Mouse (Mus musculus): Measurements from ENCODE around the gene Arfgap2. TPM values are rescaled to one million over a fixed set of nuclear protein-coding genes. Genes with fewer than 3 reads are reported as not detected.

Arfgap2 gene
- total and polyA plus RNA-seq, 3 experiments: 55.1 to 77.6 (median 57.0) TPM

DNA sequence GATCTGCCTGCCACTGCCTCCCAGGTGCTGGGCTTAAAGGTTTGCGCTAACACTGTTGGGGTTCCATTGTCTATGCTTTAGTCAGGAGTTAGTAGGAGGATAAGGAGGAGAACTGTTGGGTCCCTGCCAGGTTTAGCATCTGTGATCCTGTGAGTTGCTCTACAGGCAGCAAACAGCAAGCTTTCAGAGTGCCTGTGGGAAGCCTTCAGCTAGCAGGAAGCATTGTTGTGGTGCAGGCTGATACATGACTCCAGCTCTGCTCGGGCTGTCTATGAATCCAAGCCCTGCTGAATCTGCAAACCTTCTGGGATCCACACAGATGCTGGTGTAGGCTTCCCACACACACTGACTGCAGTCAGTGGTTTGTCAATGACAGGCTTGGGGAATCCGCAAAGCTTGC is 21.4 kb upstream of the Arfgap2 start:
- no peak for DNase-seq (ENCODE audit: extremely low read depth)
- Histone ChIP-seq H3K36me3 (replicated peaks in 1 of 2; ENCODE audit: control insufficient read depth in 1 of 2, insufficient read depth in 1 of 2, low read length in 1 of 2) (no peaks in the 10 kb centered on the region), H3K4me2 (ENCODE audit: insufficient read depth, low read depth, poor library complexity, severe bottlenecking) (peak overlapping the region; percentile 32; the same call in 1 of the 2 replicates), H3K9ac (ENCODE audit: insufficient read depth, low read depth) (no peak overlapping the region), H3K27ac (ENCODE audit: insufficient read depth, low read depth) (no peak overlapping the region), H3K27me3 (replicated peaks) (no peaks in the 10 kb centered on the region), H3K4me3 (replicated peaks in 1 of 3; ENCODE audit: low read depth in 2 of 3, low read length in 2 of 3, poor library complexity in 1 of 3) (no peak overlapping the region), H3K79me2 (replicated peaks; ENCODE audit: control insufficient read depth, extremely low read depth, insufficient read depth, poor library complexity, severe bottlenecking) (no peaks in the 10 kb centered on the region; the same call in 1 of the 2 replicates), H3K9me3 (replicated peaks; ENCODE audit: low read length) (no peaks in the 10 kb centered on the region), H3K4me1 (ENCODE audit: control insufficient read depth in 1 of 2, insufficient read depth in 2 of 2) (peaks cover 6 to 19% of the 10 kb centered on the region in 2 experiments; a peak in 3 of 4 replicates)
- dilution Hi-C loops (cut with MboI; ENCODE audit: extremely low pct_ligation_motif_present, extremely low pct_unique_long_range_greater_than_20kb, low sequenced_read_pairs) (no loop called here), in situ Hi-C loops (cut with MboI; ENCODE audit: low pct_ligation_motif_present, low pct_unique_long_range_greater_than_20kb, low sequenced_read_pairs) (no loop called here)
- no peak for TF ChIP-seq MYC (IDR thresholded peaks at IDR 0.05; ENCODE audit: low read depth, low read length)
- TF ChIP-seq NRF1 (IDR thresholded peaks at IDR 0.05; ENCODE audit: low read depth, low read length): no peak
- TF ChIP-seq HCFC1 (IDR thresholded peaks at IDR 0.05; ENCODE audit: low read depth, low read length): no peak
- TF ChIP-seq ZKSCAN1 (IDR thresholded peaks at IDR 0.05; ENCODE audit: borderline replicate concordance, low read depth, low read length): no peak
- TF ChIP-seq ZC3H11A (IDR thresholded peaks at IDR 0.05; ENCODE audit: low read depth, low read length): no peak
- TF ChIP-seq MAFK (IDR thresholded peaks at IDR 0.05; ENCODE audit: insufficient replicate concordance, low read length): no peak
- no peak for TF ChIP-seq KAT2A (IDR thresholded peaks at IDR 0.05; ENCODE audit: insufficient replicate concordance, low read length)
- no peak for TF ChIP-seq EP300 (IDR thresholded peaks at IDR 0.05; ENCODE audit: low read length)
- no peak for TF ChIP-seq MXI1 (IDR thresholded peaks at IDR 0.05; ENCODE audit: low read depth, low read length)
- no peak for TF ChIP-seq TBP (conservative IDR thresholded peaks at IDR 0.05; ENCODE audit: low read depth, low read length)
- no peak for TF ChIP-seq POLR2A (IDR thresholded peaks at IDR 0.05; ENCODE audit: low read depth, low read length)
- TF ChIP-seq CTCF (conservative IDR thresholded peaks at IDR 0.05 in 1 of 2, IDR thresholded peaks at IDR 0.05 in 1 of 2; ENCODE audit: low read depth in 2 of 2, low read length in 2 of 2): no peak
- no peak for TF ChIP-seq RAD21 (IDR thresholded peaks at IDR 0.05; ENCODE audit: low read depth, low read length)
- no peak for TF ChIP-seq UBTF (IDR thresholded peaks at IDR 0.05; ENCODE audit: low read depth, low read length)
- TF ChIP-seq ZNF384 (IDR thresholded peaks at IDR 0.05; ENCODE audit: low read depth, low read length): no peak
- no peak for TF ChIP-seq RCOR1 (conservative IDR thresholded peaks at IDR 0.05; ENCODE audit: low read depth, low read length)
- no peak for TF ChIP-seq GABPA (IDR thresholded peaks at IDR 0.05; ENCODE audit: insufficient replicate concordance, low read depth, low read length)
- TF ChIP-seq BHLHE40 (IDR thresholded peaks at IDR 0.05; ENCODE audit: low read depth, low read length): no peak

GRCm38 (mm10) chr2:91244557-91245228 is 20.1 kb upstream of the Arfgap2 start:
- no peak overlapping the region for H3K27ac ChIP-seq (ENCODE audit: insufficient read depth, low read depth)
- H3K4me3 ChIP-seq (replicated peaks in 1 of 3; ENCODE audit: low read depth in 2 of 3, low read length in 2 of 3, poor library complexity in 1 of 3): no peak overlapping the region
- DNase-seq (ENCODE audit: extremely low read depth): no peak
- dilution Hi-C loops (cut with MboI; ENCODE audit: extremely low pct_ligation_motif_present, extremely low pct_unique_long_range_greater_than_20kb, low sequenced_read_pairs) (no loop called here), in situ Hi-C loops (cut with MboI; ENCODE audit: low pct_ligation_motif_present, low pct_unique_long_range_greater_than_20kb, low sequenced_read_pairs) (no loop called here)
- H3K27me3 ChIP-seq (replicated peaks): no peaks in the 10 kb centered on the region
- no peak overlapping the region for H3K4me2 ChIP-seq (ENCODE audit: insufficient read depth, low read depth, poor library complexity, severe bottlenecking)
- H3K4me1 ChIP-seq (ENCODE audit: control insufficient read depth in 1 of 2, insufficient read depth in 2 of 2): peaks cover 6 to 21% of the 10 kb centered on the region in 2 experiments; a peak in 3 of 4 replicates
- H3K9me3 ChIP-seq (replicated peaks; ENCODE audit: low read length): no peaks in the 10 kb centered on the region
- H3K79me2 ChIP-seq (replicated peaks; ENCODE audit: control insufficient read depth, extremely low read depth, insufficient read depth, poor library complexity, severe bottlenecking): no peaks in the 10 kb centered on the region
- no peaks in the 10 kb centered on the region for H3K36me3 ChIP-seq (replicated peaks in 1 of 2; ENCODE audit: control insufficient read depth in 1 of 2, insufficient read depth in 1 of 2, low read length in 1 of 2)
- no peak overlapping the region for H3K9ac ChIP-seq (ENCODE audit: insufficient read depth, low read depth)
- TF ChIP-seq SIN3A (IDR thresholded peaks at IDR 0.05; ENCODE audit: low read length): no peak
- no peak for TF ChIP-seq IRF4 (IDR thresholded peaks at IDR 0.05; ENCODE audit: low read depth, low read length)
- TF ChIP-seq NELFE (IDR thresholded peaks at IDR 0.05; ENCODE audit: low read depth, low read length): no peak
- no peak for TF ChIP-seq NRF1 (IDR thresholded peaks at IDR 0.05; ENCODE audit: low read depth, low read length)
- no peak for TF ChIP-seq MAFK (IDR thresholded peaks at IDR 0.05; ENCODE audit: insufficient replicate concordance, low read length)
- TF ChIP-seq POLR2A (IDR thresholded peaks at IDR 0.05; ENCODE audit: low read depth, low read length): no peak
- no peak for TF ChIP-seq POLR2AphosphoS2 (IDR thresholded peaks at IDR 0.05; ENCODE audit: low read depth, low read length)
- no peak for TF ChIP-seq CHD1 (IDR thresholded peaks at IDR 0.05; ENCODE audit: low read depth, low read length)
- no peak for TF ChIP-seq JUN (IDR thresholded peaks at IDR 0.05; ENCODE audit: insufficient read depth, low read depth, low read length)
- TF ChIP-seq ZMIZ1 (IDR thresholded peaks at IDR 0.05; ENCODE audit: low read depth, low read length): no peak
- TF ChIP-seq ZC3H11A (IDR thresholded peaks at IDR 0.05; ENCODE audit: low read depth, low read length): no peak
- no peak for TF ChIP-seq RAD21 (IDR thresholded peaks at IDR 0.05; ENCODE audit: low read depth, low read length)
- TF ChIP-seq ETS1 (conservative IDR thresholded peaks at IDR 0.05; ENCODE audit: low read depth, low read length): no peak
- no peak for TF ChIP-seq KAT2A (IDR thresholded peaks at IDR 0.05; ENCODE audit: insufficient replicate concordance, low read length)
- TF ChIP-seq RCOR1 (conservative IDR thresholded peaks at IDR 0.05; ENCODE audit: low read depth, low read length): no peak
- TF ChIP-seq MXI1 (IDR thresholded peaks at IDR 0.05; ENCODE audit: low read depth, low read length): no peak
- TF ChIP-seq SMC3 (IDR thresholded peaks at IDR 0.05; ENCODE audit: low read depth, low read length): no peak

Data from CH12.LX (cell line).